Mouse (Mus musculus) gastrocnemius, postnatal 36 days (tissue): ENCODE results near the gene Psmd5. TPM values are rescaled to one million over a fixed set of nuclear protein-coding genes. Genes with fewer than 3 reads are reported as not detected.

Source experiments
- DNase-seq, 2 experiments: peaks; one replicate each; pipeline ENCODE4 v3.0.0; 2022
- intact Hi-C: fragments of 180-260 bp; cut with DNase I; formaldehyde crosslinking; loops from one replicate; pipeline ENCODE4 v1.15.1; 2025
- long read RNA-seq, 2 experiments: library from polyadenylated mRNA; stranded (forward); transcript quantifications; one replicate each; pipeline ENCODE4 v2.0.0; 2021
- total RNA-seq, 2 experiments: library from RNA; stranded (reverse); gene quantifications; 2 replicates each; pipeline ENCODE4 v1.2.3; 2021

Gene Psmd5
- 10 to 100 TPM in 1 of 2 experiments, 1 to 10 TPM in 1; 8.8 to 13.3 TPM for total RNA-seq
- long read RNA-seq, experiment 1, full-length matches to known transcripts, result 12 of 16 reads
- long read RNA-seq, experiment 1, partial matches to known transcripts, result 1 of 16 reads
- long read RNA-seq, experiment 1, other reads (novel, unspliced or antisense), result 3 of 16 reads
- long read RNA-seq, experiment 2, full-length matches to known transcripts, result 16 of 22 reads
- long read RNA-seq, experiment 2, partial matches to known transcripts, result 0 of 22 reads
- long read RNA-seq, experiment 2, other reads (novel, unspliced or antisense), result 6 of 22 reads

DNA sequence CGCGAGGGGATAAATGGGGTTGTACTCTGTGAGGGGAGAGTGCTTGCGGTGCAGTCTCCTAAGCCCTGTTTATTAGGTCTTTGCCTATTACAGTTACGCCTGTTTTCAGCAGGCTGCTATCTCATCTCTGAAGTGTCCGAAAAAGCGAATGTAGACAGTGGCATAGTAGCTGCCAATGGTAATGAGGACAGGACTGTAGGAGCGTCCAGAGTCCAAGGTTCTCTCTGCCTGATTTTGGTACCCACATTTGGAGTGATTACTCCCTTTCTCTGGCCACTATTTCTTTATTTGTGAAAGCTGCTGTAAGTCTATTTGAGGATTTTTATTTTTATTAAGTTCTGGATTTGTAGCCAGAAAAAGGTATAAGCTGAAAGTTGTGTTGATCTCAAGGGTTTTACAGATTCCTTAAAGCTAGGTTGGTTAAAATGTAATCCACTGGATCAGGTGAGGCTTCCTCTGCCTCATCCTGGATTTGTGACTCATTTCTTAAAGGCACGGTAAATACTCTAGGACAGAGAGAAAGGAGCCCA is at the start of gene Psmd5:
TSS of gene Psmd5 (minus strand) at position 153 of the 530 bp plus-strand sequence.
- intact Hi-C loops, result loop anchor here (5.0 kb wide), 1 partner anchor 97 kb away; no protein-coding TSS in a partner anchor
- DNase-seq, result no peak

DNA sequence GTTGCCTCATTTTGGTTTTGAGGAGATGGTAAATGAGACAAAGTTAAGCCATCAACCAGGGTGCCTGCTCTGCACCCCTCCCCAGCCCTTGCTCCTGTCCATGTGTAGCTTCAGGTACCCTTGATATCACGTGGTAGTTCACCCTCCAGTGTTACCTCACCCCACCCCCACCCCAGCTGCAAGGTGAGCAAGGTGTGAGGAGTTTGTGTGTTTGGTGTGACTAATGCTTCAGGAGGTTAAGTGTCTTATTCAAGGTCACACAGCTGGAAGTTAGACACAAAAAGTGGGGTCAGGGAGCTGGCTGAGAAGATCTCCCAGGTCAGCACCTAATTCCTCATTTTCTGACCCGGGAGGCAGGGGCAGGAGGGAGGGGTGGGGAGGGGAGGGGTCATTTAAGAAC is 48.0 kb upstream of the Psmd5 start:
- intact Hi-C loops, result no loop called here
- no peak for DNase-seq

DNA sequence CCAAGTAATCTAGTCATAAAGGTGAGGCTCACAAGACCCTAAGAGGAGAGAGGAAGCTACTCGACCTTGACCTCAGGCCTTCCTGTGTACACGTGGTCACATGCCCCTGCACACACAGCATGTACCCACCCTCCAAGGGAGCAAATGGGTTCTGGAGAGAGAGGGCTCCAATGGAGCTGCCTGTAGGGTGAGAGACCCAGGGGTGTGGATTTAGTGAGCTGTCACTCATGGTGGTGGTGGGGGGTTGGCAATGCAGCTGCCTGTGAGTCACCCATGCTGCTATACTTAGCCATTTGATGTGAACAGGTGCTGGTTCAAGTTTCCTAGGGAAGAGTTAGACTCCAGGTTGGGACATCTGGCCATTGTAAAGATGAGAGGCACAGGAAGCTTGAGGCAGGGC is 45.4 kb upstream of the Psmd5 start:
- no peak for DNase-seq
- intact Hi-C loops, result no loop called here

DNA sequence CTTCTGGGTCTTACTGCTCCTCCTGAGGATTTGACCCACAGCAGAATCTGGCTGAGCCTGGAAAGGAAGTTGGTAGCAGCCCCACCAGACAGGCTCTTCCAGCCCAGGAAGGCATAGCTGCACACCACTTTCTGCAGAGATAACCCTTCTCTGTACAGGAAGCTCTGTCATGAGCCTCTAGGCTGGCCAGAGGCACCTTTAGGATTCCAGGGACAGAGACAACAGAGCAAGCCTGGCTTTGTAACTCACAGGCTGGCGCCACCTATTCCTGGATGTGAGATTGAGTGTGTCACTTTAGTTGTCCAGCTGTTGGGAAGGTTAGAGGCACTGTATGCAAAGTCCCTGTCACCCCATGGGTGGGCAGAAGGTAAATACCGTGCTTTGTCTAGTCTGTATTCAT is 40.3 kb upstream of the Psmd5 start:
- intact Hi-C loops, result no loop called here
- no peak for DNase-seq

DNA sequence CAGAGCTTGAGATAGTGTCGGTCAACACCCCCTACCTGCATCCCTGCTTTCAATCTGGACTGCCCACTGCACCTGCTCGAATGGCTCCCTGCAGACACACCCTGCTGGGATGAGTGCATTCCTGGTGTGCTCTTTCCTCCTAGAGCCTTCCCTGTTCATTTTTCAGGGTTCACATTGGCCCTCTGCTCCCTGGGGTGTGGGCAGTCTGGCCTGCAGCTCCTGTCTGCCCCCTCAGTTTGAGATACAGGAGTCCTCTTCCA is 40.0 kb upstream of the Psmd5 start:
- intact Hi-C loops, result no loop called here
- no peak for DNase-seq

DNA sequence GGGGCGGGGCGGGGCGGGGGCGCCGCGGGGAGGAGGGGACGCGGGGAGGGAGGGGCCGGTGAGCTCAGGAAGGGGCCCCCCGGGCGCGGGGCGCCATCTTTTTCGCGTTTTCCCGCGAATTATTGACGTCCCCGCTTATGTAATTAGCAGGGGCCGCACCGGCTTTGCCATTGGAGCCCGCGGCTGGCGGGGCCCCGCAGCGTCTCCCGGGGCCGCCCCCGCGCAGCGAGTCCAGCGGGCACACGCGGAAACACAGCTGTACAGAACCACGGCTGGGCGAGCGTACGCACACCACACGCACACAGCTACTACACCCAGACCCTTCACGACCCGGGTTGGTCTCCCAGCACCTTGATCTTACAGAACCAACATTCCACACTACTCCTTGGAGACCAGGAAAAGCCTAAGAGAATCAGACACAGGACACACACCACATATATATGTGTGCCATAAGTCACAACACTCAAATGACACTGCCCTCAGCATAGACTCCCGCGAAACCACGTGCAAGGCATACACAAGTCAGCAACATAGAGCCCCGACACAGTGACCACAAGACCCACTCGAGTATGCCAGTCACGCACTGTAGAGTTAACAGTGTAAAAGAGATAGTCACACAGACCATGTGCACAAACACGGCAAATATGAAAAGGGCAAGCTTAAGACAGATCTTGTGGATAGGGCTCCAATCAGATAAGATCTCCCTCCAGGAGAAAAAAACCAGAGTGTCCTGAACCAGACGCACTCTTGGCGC is 39.5 kb upstream of the Psmd5 start:
- intact Hi-C loops, result no loop called here
- peak in 1 of 2 experiments; percentile 37 for DNase-seq

DNA sequence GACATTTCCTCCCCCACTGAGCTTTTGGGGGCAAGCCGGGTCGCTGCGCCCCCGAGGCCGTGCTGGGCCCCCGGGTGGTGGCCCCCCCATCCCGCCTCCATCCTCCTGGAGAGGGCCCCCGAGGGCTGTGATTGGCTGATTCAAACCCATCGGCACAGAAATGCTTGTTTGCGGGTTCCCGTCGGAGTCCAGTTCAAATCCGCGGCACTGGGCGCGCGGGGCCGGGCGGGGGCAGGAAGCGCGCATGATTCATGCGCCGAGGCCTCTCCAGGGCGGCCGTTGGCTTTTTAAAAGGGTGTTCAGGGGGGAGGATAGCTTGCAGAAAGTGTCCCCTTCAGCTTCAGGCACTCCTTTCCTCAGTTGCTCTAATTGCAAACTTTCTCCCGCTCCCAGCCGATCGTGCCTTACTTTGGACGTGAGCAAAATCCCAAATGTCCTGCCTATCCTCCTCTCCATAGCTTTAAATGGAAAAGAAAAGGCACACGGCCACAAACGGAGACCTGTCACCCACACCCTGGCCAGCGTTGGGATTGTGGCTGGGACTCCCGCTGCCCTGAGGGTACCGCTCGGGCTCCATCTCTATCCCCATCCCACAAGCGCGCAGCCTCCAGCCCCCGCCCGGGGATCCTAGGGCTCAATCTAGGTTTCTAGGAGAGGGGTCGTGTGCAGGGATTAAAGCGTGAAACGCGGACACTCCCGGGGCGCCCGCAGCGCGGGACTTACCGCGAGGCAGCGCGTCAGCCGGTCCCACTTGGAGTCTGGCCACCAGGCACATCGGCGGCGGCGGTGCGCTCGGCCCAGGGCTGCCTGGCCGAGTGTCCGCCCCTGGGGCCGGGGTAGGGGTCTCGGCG is 38.7 kb upstream of the Psmd5 start, which contains the start of gene Phf19:
TSS of gene Phf19 (minus strand) at position 809 of the 851 bp plus-strand sequence.
- peak; percentile 31 to 37 for DNase-seq
- intact Hi-C loops, result no loop called here

DNA sequence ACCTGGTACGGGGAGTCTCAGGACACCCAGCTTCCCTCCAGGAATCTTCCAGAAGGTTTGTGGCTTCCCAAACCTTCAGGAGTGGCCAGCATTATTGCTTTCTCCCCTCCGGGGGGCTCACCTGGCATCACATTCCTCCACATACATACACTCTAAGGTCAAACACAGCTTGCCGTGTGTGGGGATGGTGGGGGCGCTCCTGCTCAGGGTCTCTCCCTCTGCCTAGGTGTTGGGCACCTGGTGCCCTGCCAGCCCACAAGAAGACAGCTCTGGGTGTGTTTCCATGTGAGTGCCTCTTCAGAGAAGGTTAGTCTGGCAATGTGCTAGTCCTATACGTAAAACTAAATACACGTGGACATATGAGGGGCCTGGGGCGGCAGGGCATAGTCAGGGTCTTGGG is 37.8 kb upstream of the Psmd5 start:
- no peak for DNase-seq
- intact Hi-C loops, result no loop called here

DNA sequence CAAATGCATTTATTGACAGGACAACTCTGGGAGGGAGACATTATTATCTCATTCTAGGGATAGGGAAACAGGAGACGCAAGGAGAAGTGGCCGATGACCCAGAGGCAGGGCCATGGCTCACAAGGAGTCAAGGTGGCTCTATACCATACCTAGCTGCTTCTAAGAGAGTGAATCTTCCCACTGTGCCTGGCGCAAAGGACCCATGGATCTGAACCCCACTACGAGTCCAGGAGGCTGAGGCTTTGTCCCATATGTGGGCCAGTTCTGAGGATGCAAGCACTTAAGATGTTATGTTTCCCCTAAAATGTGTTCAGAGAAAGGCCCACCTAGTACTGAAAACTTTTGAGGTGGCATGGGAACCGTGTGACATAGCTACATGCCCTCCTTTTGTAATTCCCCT is 37.1 kb upstream of the Psmd5 start:
- intact Hi-C loops, result no loop called here
- no peak for DNase-seq

DNA sequence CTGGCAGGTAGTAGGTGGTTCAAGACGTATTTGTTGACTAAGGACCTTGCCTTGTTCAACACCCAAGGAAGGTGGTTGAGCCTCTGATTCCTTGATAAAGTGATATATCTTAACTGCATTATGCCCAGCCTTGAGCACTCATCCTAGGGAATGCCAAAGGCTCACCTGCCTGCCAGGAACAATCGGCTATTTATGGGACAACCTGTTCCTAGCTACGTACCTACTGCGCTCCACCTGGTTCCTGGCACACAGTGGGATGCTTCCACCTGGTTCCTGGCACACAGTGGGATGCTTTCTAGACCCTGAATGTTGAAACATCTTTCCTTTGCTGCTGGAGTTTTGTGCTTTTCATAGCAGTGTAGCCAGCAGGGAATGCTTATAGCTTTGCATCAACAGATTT is 35.0 kb upstream of the Psmd5 start:
- no peak for DNase-seq
- intact Hi-C loops, result no loop called here

DNA sequence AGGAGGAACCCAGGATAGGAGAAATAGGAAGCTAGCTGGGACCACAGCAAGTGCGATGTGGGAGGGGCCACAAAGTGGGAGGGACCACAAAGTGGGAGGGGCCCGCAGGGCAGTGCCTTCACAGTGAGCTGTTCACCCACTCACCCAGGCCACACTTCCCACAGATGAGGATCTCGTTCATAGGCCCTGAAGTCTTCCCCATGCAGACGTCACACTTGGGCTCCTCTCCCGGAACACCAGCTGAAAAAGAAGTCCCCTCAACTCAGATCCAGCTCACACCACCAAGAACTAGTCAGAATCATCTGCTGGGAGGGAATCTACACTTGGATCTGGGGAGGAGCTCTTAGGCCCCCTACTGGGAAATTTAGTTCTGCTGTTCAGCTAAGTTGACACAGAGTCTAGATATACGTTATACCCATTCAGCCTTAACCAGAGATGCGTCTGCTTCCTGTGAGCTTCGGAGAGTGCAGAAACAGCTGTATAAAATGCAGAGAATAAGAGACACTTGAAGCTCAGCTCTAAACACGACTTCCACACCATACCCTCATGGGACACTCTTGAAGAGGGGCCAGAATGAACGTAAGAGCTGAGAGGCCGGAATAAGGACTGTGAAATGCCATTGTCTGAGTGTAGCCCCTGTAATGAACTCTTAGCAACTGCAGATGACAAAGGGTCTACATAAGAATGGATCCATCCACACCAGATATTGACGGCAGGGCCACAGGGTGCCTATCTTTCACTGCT is 32.3 kb upstream of the Psmd5 start:
- peak; percentile 51 to 60 for DNase-seq
- intact Hi-C loops, result no loop called here

DNA sequence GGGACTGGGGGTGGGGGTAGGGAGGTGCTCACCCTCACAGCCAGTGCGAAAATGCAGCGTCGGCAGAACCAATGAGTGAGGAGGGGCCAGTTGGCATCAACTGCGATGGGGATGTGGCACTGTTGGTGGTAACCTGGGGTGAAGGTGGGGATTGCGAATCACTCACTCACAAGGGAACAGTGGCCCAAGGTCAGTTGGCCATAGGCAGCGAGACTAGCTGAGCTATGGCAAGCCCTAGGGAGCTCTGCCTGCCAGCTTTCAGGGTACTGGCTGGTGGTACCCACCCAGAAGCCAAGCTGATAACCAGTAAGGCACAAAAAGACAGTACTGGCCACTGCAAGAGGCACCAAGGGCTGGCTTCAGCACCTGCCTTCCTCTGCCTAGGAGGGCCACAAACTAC is 31.7 kb upstream of the Psmd5 start:
- intact Hi-C loops, result no loop called here
- no peak for DNase-seq

DNA sequence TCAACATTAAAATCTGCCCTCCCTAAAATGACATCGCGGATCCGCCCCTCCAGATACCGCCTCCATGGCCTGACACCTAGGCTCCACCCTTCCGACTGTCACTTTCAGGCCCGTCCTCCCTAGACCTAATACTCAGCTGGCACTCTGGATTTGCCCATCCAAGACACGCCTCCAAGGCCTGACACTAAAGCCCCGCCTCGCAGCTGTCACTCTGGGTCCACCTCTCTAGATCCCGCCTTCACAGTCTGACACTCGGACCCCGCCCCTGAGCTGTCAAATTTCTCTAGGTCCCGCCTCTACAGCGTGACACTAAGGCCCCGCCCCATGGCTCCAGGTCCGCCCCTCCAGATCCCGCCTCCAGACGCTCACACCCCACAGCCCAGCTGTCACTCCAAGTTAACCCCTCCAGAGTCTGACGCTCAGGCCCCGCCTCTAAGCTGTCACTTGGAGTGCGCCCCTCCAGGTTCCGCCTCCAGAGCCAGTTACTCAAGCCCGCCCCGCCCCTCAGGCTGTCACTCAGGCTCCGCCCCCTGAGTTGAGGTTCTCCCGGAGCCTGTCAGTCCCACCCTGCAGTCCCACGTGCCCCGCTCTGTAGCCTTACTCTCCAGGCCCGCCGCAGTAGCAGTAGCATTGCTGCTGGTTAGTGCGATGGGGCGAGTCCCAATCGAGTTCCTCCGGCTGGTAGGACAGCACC is 30.2 kb upstream of the Psmd5 start:
- peak; percentile 98 for DNase-seq
- intact Hi-C loops, result no loop called here

DNA sequence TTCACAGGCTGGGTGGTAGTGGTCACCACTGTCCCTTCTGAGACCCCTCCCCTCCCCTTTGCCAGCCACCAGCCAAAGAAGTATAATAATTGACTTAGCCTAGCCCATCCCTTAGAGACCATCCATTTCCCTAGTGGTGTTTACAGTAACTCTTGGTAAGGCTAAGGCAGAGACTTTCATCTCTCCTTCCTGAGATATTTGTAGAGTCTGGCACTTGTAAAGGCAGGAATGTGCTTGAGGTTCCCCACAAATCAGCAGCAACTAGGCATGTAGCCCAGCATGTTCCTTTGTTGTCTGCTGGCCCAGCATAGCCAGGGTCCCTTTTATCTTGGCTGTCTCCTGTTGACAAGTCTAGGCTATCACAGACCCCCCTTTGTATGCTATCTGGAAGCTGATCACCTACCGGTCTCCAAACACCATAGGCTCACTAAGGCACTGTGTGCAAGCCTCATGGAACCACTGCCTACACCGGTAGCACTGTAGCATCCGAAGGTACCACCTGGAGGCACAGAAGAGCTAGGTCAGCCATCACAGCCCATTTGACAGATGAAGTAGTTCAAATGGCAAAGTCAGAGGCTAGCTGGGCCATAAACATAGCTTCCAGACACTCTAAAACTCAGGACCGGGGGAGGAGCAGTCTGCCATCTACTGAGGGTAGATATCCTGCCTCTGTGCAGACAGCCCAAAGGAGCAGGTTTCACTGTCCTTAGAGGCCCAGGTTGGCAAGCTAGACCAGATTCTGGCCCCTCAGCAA is 29.1 kb upstream of the Psmd5 start:
- intact Hi-C loops, result no loop called here
- no peak for DNase-seq

DNA sequence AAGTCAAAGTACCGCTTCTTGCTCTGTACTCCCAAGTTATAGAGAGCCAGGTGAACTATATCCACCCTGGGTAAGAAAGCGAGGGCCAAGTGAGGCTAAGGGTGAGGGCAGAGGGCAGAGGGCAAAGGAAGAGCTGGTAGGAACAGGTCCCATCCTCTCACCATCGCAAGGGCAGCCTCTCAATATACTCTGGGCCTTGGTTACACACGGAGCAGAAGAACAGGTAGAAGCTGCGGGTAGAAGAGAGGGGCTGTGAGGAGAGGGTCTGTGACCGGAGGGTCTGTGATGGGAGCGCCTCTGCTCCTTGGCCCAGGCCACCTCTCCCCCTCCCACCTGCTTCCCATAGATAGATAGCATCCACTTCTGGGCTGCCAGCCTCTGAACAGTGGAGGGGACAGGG is 28.4 kb upstream of the Psmd5 start:
- intact Hi-C loops, result no loop called here
- no peak for DNase-seq

DNA sequence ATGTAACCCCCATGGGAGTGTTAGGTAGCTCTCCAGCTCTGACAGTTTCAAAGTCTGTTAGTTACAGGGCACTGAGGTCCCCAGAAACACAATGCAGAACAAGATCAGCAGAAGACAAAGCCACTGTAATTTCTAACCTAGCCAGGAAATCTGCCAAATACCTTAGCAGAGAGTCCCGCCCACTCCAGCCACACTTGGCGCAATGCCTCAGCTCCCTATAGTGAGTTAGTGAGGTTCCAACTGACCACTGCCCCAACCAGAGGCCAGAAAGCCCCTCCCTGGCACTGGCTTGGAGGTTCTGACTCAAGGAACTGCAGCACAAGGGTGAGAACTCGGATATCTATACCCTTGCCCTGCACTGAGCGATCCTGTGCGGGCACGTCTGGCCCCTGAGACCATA is 28.0 kb upstream of the Psmd5 start:
- no peak for DNase-seq
- intact Hi-C loops, result no loop called here

DNA sequence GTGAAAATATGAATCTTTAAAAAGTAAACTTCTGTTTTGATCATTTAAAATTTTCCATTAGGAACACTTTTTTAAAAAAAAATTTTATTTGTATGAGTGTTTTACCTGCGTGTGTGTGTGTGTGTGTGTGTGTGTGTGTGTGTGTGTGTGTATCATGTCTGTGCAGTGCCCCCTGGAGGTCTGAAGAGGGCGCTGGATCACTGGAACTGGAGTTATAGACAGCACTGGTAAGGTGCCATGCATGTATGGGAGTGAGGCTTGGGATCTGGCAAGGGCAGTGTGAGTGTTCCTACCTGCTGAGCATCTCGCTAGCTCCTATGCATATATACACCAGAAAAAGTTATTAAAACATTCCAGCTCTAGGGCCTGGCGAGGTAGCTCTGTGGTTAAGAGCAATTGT is 27.0 kb upstream of the Psmd5 start:
- intact Hi-C loops, result no loop called here
- DNase-seq, result no peak

DNA sequence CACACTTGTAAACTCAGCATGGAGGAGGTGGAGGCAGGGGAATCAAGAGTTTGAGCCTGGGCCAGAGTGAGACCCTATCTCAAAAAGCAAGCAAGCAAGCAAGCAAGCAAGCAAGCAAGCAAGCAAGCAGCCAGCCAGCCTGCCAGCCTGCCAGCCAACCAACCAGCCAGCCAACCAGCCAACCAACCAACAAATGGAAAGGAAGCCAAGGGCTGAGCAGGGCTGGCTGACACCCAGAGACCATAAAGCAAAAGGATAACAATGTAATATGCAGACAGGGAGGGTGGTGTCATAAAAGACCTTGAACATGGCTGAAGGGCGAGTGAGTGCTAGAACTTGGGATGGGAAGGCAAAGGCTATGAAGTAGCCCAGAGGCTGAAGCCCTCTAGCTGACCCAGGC is 25.6 kb upstream of the Psmd5 start:
- DNase-seq, result no peak
- intact Hi-C loops, result no loop called here

DNA sequence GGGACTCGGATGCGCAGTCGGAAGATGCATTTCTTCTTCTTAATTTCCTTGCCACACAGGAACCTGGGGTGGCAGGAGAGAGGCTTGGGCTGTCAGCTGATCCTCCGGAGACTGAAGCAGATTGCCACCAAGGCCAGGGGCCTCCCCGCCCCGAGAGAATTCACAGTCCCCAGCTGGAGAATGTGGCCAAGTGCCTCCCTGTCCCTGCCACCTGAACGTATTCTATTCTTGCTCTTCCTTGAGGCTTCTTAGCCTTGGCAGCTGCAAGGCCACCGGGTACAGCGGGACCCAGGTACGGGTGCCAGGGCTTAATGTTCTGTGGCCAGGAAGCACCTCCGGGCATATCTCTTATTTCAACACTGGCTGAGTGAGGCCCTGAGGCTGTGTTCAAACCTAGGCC is 24.9 kb upstream of the Psmd5 start:
- intact Hi-C loops, result loop anchor here (5.0 kb wide), 2 partner anchors 73 to 117 kb away; no protein-coding TSS in a partner anchor
- no peak for DNase-seq
